Mouse (Mus musculus) liver, embryonic 15.5 days (tissue): ENCODE data around the gene Sec11a. TPM values are rescaled to one million over a fixed set of nuclear protein-coding genes. Genes with fewer than 3 reads are reported as not detected.

Experiments
- ATAC-seq: fragments of 200-750 bp; cut with Nextera tagmentation; 2 replicates; pipeline ENCODE4 v1.8.0; 2017; ENCODE audit warnings: moderate number of reproducible peaks, mild to moderate bottlenecking, moderate library complexity; ENCODE audit not compliant: insufficient read depth
- H3K27ac ChIP-seq: fragments of 300-500 bp; sonication (generic); replicated peaks from 2 replicates; pipeline ENCODE4 v1.5.1; 2015; ENCODE audit warnings: mild to moderate bottlenecking, inconsistent platforms
- H3K27me3 ChIP-seq: fragments of 300-500 bp; sonication (generic); 2 replicates; pipeline ENCODE4 v1.6.1; 2015; ENCODE audit warnings: mild to moderate bottlenecking, inconsistent platforms
- H3K36me3 ChIP-seq: fragments of 300-500 bp; sonication (generic); replicated peaks from 2 replicates; pipeline ENCODE4 v1.6.1; 2015; ENCODE audit warnings: moderate library complexity, mild to moderate bottlenecking, inconsistent platforms
- H3K4me1 ChIP-seq: fragments of 300-500 bp; sonication (generic); replicated peaks from 2 replicates; pipeline ENCODE4 v1.6.1; 2015; ENCODE audit warnings: inconsistent platforms
- H3K4me2 ChIP-seq: fragments of 300-500 bp; sonication (generic); 2 replicates; pipeline ENCODE4 v1.6.1; 2015; ENCODE audit warnings: moderate library complexity, mild to moderate bottlenecking, inconsistent platforms
- H3K4me3 ChIP-seq: fragments of 300-500 bp; sonication (generic); replicated peaks from 2 replicates; pipeline ENCODE4 v1.5.1; 2015; ENCODE audit warnings: mild to moderate bottlenecking, inconsistent platforms
- H3K9ac ChIP-seq: fragments of 300-500 bp; sonication (generic); 2 replicates; pipeline ENCODE4 v1.6.1; 2015; ENCODE audit warnings: moderate library complexity, mild to moderate bottlenecking, inconsistent platforms
- H3K9me3 ChIP-seq: fragments of 300-500 bp; sonication (generic); replicated peaks from 2 replicates; pipeline ENCODE4 v1.6.1; 2016; ENCODE audit warnings: inconsistent platforms
- WGBS: fragments of 180-500 bp; shearing (Covaris S2); methylation state at CpG from one replicate; pipeline ENCODE4 v1.1.7; 2015; ENCODE audit warnings: mixed read lengths; ENCODE audit not compliant: insufficient replicate concordance; 5-methylcytosine and 5-hydroxymethylcytosine counted together
- polyA plus RNA-seq: library from polyadenylated mRNA; unstranded; fragments of >200 nt; fragmentation: Nextera tagmentation; extraction: Ambion mirVana; gene quantifications from 2 replicates; pipeline ENCODE4 v1.2.1, GENCODE M21; 2015

Gene Sec11a
- polyA plus RNA-seq, 1 experiment from 2014 or later = 96.7 TPM

DNA sequence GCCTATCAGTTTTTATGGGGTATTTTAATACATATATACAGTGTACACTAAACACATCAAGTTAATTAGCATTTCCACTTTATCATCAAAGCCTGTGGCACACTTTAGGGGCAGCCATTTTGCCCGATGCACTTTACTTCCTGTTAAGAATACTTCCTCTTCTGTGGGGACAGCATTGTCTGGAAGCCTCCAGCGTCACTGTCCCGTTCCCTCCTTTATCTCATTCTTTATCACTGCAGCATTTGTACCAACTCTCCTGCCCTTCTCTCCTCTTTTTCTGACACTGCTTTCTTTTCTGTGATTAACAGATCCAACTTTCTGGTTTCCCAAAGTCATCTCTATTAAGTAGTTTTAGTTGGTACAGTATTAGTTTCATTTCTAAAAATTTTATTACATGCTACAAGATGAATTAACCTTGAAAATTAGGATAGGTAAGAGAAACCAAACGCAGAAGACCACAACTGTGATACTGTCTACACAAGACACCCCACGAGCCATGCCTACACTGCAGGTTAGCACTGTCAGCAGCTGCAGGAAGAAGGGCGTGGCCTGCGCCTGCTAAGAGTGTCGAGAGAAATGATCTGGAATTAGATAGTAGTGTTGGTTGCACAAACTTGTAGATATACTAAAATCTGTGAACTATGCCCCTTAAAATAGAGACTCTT lies 28.5 kb downstream of the Sec11a start:
- 25% methylated on average over 8 of the region's 8 CpGs for WGBS
- peaks cover 16% of the 10 kb centered on the region for H3K4me1 ChIP-seq
- no peak for ATAC-seq
- H3K4me3 ChIP-seq = no peak overlapping the region
- H3K4me2 ChIP-seq = 0 out of 2 replicates have a peak overlapping the region, but pooled peaks have one; percentile 1
- H3K36me3 ChIP-seq = peaks cover 66% of the 10 kb centered on the region
- H3K27ac ChIP-seq = no peak overlapping the region
- no peak overlapping the region for H3K9ac ChIP-seq
- H3K27me3 ChIP-seq = no peaks in the 10 kb centered on the region
- no peaks in the 10 kb centered on the region for H3K9me3 ChIP-seq

DNA sequence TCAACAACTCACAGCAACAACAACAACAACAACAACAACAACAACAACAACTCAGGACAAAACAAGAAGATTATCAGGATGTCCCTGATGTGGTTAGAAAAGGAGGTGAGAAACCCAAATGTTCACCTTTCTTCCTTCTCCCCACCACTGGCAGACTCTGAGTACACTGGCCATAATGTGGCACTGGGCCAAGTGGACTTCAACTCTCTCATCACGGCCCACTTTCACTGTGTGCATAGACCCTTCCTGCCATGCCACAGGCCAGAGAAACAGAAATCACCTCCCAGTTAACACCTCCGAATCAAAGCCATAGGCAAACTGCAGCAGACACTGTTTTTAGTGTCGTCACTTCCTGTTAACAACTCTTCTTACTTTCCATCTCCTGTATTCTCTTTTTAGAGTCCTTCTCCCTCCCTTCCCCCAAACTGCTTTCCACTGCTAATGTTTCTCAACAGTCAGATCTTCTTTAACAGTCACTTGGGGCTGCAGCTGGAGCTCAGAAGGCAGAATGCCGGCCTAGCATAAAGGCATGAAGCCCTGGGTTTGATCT lies 29.6 kb downstream of the Sec11a start:
- WGBS = 68% methylated on average over 4 of the region's 4 CpGs
- Histone ChIP-seq H3K4me3 (no peak overlapping the region), H3K27ac (no peak overlapping the region), H3K36me3 (peaks cover 69% of the 10 kb centered on the region), H3K27me3 (no peaks in the 10 kb centered on the region), H3K4me1 (peaks cover 16% of the 10 kb centered on the region), H3K9ac (no peak overlapping the region), H3K9me3 (no peaks in the 10 kb centered on the region), H3K4me2 (no peak overlapping the region)
- no peak for ATAC-seq

DNA sequence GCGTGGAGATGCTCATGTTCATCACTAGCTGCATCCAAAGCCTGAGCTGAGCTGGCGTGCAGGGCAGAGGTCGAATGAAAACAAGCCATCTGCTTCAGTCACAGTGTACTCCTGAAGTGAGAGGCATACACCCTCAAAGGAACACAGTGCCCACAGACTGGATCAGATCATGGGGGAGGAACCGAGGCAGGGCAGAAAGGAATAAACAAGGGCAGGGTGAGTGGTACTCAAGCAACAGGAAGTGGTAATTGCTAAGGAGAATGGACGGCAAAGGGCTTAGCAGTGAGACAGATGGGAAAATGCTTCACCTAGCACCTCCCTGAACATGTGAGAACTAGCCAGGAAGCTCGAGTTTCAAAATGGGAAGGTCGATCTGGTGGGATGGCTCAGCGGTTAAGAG lies 35.1 kb downstream of the Sec11a start:
- WGBS = 71% methylated on average over 8 of the region's 8 CpGs
- Histone ChIP-seq H3K9me3 (no peaks in the 10 kb centered on the region), H3K4me2 (no peak overlapping the region), H3K27ac (no peak overlapping the region), H3K4me3 (no peak overlapping the region), H3K4me1 (no peaks in the 10 kb centered on the region), H3K36me3 (peaks cover 75% of the 10 kb centered on the region), H3K27me3 (no peaks in the 10 kb centered on the region), H3K9ac (no peak overlapping the region)
- ATAC-seq = no peak

DNA sequence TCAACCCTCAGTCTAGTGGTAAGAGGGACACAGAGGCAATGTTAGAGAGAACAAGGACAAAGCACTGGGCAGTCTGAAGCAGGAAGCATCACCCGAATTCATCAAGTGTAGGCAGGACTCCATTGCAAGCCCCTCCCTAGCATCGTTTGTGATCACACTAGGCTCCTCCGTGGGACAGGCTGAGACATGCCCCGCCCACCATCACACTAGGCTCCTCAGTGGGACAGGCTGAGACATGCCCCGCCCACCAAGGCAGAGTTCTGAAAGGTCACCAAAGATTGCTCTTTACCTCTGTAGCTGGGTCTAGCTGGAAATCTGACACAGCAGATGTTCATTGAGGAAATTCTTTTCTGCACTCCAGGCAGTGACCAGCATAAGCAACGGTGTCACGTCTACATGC lies 36.5 kb downstream of the Sec11a start:
- H3K36me3 ChIP-seq = peaks cover 66% of the 10 kb centered on the region
- ATAC-seq = no peak

DNA sequence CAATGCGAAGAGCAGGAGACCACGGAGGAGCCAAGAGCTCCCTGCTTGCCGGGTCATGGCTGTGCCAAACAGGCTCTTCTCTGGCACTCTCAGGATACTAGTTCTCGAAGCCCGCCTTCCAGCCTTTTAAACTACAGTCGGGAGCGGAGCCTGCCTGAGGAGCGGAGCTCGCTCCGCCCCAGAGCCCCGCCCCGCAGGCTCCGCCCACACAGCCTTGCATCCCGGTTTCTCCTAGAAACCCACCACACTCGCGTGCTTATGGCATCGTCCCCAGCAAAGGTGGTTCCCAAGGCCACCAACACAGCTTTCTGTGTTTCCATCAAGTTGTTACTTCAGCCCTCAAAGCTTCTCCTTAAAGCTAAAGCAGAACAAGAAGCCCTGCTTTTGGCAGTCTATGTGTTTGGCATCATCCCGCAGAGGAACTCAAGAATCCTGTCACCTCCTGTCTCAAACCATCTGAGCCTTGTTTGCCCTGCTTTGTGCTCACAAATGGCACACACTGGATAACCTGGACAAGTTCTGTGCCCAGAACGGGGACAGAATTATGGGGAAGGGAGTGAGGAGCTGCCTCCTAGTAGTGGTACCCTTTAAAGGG lies 42.6 kb downstream of the Sec11a start, which contains the start of gene Nmb:
Nmb (minus strand) TSS at position 156 of the 595 bp plus-strand sequence.
- ATAC-seq = no peak
- peak within 1 kb of the TSS; percentile 57 for H3K4me3 ChIP-seq
- 2% methylated on average over 19 of the region's 19 CpGs for WGBS

More for the DNA sequence above, 36.5 kb downstream of the Sec11a start:
- 54% methylated on average over 7 of the region's 7 CpGs for WGBS
- Histone ChIP-seq H3K4me1 (no peaks in the 10 kb centered on the region), H3K27me3 (no peaks in the 10 kb centered on the region), H3K4me3 (no peak overlapping the region), H3K9ac (no peak overlapping the region), H3K9me3 (no peaks in the 10 kb centered on the region), H3K27ac (no peak overlapping the region), H3K4me2 (no peak overlapping the region)

DNA sequence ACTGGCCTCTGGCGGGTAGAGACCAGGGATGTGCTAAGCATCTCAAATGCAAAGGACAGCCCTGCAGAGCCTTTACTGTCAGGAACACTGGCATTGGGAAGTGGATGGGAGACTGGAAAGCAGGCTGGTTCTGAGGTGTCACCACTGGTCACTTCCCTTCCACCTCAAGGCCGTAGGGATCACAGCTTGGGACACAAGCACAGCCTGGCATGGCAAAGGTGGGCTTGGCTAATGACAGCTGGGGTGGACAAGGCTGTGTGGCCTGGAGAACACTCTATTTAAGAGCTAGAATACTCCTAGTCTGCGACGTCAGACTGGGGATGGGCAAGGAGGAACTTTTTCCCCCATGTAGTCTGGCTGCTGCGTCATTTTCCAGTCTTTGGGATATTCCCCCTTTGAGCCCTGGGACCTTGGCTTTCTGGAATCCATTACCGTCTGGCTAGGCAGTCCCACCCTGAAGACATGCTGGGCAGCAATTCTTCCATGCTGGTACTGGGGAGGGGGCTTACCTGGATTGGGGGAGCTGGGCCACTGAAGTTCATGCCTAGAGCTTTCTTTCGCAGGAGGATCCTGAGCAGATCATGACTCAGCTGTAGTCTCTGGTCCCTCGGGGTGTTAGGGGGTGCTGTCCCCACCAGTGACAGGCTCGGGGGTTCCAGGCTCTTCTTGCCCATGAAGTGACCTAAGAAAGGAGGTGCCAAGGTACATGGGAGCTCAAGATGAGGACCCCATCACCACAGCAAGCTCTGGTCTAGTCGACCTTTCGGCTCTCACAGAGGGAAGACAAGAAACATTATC lies 43.8 kb downstream of the Sec11a start:
- Histone ChIP-seq H3K9me3 (no peaks in the 10 kb centered on the region), H3K9ac (no peak overlapping the region), H3K36me3 (peaks cover 7% of the 10 kb centered on the region; the same call in 1 of the 2 replicates), H3K4me1 (peaks cover 44% of the 10 kb centered on the region), H3K4me2 (peak overlapping the region; percentile 90), H3K4me3 (peak overlapping the region; percentile 57; the same call in 1 of the 2 replicates), H3K27ac (no peak overlapping the region), H3K27me3 (no peaks in the 10 kb centered on the region; the same call in 1 of the 2 replicates)
- ATAC-seq = no peak
- WGBS = 74% methylated on average over 11 of the region's 11 CpGs

More for the DNA sequence above, 42.6 kb downstream of the Sec11a start, which contains the start of gene Nmb:
- H3K36me3 ChIP-seq = 0 out of 2 replicates have a peak, but pooled peaks cover 14% of the 10 kb centered on the region
- no peaks in the 10 kb centered on the region; the same call in 1 of the 2 replicates for H3K27me3 ChIP-seq
- peak within 1 kb of the TSS; percentile 56 for H3K9ac ChIP-seq
- H3K4me2 ChIP-seq = peak within 1 kb of the TSS; percentile 90
- H3K4me1 ChIP-seq = peaks cover 38% of the 10 kb centered on the region
- no peaks in the 10 kb centered on the region for H3K9me3 ChIP-seq
- no peak within 1 kb of the TSS for H3K27ac ChIP-seq

DNA sequence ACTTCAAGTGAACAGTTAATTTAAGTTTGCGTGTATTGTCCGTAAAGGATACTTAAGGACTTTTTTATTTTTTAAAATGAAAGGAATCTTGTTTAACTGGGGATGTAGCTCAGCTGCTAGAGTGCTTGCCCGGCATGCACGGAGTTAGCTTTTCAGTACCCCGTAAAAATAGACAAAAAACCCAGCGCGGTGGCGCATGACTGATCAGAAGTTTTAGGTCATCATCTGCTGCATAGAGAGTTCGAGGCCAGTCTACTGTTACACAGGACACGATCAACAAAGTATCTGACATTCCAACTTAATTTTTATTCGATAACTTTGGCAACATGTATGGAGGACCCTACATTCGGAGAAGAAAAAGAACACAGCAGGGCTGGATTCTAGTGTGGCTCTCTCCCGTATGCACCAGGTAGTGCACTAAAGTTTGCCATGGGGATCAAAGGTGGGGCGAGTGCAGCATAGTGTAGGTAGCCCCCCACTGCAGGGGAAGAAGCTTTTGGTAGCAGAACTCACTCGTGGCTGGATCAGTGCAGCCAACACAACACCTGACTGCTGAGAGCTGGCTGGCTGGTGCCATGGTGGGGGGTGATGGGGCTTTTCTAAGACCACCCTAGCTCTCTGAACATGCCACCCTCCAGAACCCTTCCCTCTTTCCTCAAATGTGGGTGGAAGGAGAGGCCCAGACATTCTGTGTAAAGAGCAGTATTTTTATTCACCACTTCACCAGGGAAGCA lies 45.9 kb downstream of the Sec11a start:
- Histone ChIP-seq H3K9ac (peak overlapping the region; percentile 74), H3K4me3 (peak overlapping the region; percentile 88), H3K9me3 (no peaks in the 10 kb centered on the region), H3K27ac (peak overlapping the region; percentile 88), H3K4me1 (peaks cover 44% of the 10 kb centered on the region), H3K4me2 (peak overlapping the region; percentile 91), H3K27me3 (no peaks in the 10 kb centered on the region; the same call in 1 of the 2 replicates), H3K36me3 (peaks cover 22% of the 10 kb centered on the region)
- 28% methylated on average over 15 of the region's 15 CpGs for WGBS
- ATAC-seq = no peak

DNA sequence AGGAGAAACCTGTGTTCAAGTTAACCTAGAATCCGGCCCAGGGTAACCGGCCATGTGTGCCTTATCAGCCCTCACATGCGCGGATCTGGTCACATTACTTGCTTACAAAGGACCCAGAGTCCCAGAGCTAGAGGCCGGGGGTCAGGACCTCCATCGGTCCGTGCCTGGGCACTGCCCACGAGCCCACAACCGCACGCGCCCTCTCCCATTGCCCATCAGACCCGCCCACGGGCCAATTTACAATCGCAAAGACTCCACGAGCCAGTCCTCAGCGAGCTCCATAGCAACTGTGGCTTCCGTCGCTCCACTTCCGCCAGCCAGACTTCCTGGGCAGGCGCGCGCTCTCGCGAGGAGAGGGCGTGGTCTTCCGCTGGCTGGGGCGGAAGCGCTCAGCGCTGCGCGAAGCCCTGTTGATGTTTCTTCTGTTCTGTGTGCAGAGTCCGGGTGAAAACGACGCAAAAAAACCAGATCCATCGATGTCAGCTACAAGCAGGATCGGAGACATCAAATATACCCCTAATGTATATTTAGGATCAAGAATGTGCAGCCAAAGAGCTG lies 46.6 kb downstream of the Sec11a start, which contains the start of gene Wdr73:
Wdr73 (minus strand) TSS at position 326 of the 558 bp plus-strand sequence.
- peak; percentile 92 for ATAC-seq
- Histone ChIP-seq H3K4me1 (peaks cover 44% of the 10 kb centered on the region), H3K27ac (peak within 1 kb of the TSS; percentile 88), H3K9me3 (no peaks in the 10 kb centered on the region), H3K36me3 (peaks cover 28% of the 10 kb centered on the region), H3K9ac (peak within 1 kb of the TSS; percentile 74), H3K4me3 (peak within 1 kb of the TSS; percentile 88), H3K27me3 (no peaks in the 10 kb centered on the region; the same call in 1 of the 2 replicates), H3K4me2 (peak within 1 kb of the TSS; percentile 91)
- WGBS = under 1% methylated on average over 36 of the region's 36 CpGs

DNA sequence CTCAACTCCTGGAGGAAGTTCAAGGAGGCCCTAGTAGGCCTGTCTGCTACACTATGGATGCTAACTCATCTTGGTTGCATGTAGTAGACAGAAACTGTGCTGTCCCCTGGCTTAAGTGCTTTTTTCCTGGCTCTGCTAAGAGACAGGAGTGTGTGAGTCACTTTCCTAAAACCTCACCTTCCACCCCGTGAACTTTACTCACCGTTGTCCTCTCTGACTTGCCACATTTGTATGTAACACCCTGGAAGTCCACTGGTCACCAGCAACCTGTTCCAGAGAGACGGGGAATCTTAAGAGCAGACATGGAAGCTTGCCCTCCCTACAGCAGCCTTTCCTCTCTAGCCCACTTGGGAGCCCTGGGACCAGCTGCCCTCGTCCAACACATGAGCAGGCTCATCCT lies 49.9 kb downstream of the Sec11a start:
- H3K27ac ChIP-seq = no peak overlapping the region

DNA sequence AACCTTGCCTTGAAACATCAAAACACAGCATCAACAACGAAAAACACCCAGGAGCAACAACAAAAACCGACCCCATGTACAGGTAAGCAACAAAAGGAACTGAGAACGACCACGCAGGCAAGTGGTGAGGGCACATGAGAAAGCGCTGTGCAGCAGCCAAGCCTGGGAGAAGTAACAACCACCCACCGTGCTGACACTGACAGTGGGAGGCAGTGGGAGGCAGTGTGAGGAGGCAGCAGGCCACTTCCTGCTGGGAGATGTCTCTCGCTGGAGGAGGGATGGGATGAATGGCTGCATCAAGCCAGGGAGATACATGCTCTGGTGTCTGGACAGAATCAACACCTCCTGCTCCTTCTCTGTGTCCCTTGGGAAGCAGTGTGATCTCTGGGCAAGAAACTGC lies 50.4 kb downstream of the Sec11a start:
- no peak overlapping the region for H3K4me2 ChIP-seq
- H3K36me3 ChIP-seq = peaks cover 58% of the 10 kb centered on the region
- H3K27ac ChIP-seq = no peak overlapping the region
- H3K27me3 ChIP-seq = no peaks in the 10 kb centered on the region
- no peak for ATAC-seq
- H3K9ac ChIP-seq = no peak overlapping the region
- 75% methylated on average over 7 of the region's 7 CpGs for WGBS
- no peaks in the 10 kb centered on the region for H3K9me3 ChIP-seq
- no peak overlapping the region for H3K4me3 ChIP-seq
- peaks cover 25% of the 10 kb centered on the region for H3K4me1 ChIP-seq

More for the DNA sequence above, 49.9 kb downstream of the Sec11a start:
- no peaks in the 10 kb centered on the region for H3K9me3 ChIP-seq
- ATAC-seq = no peak
- no peak overlapping the region for H3K4me2 ChIP-seq
- peaks cover 53% of the 10 kb centered on the region for H3K36me3 ChIP-seq
- H3K4me3 ChIP-seq = no peak overlapping the region
- H3K9ac ChIP-seq = no peak overlapping the region
- 74% methylated on average over 4 of the region's 4 CpGs for WGBS
- no peaks in the 10 kb centered on the region for H3K27me3 ChIP-seq
- peaks cover 28% of the 10 kb centered on the region for H3K4me1 ChIP-seq
